Mouse (Mus musculus) ES-Bruce4 (cell line): Measurements from ENCODE around the gene Cd83. TPM values are rescaled to one million over a fixed set of nuclear protein-coding genes. Genes with fewer than 3 reads are reported as not detected.

Experiments
- H3K27ac ChIP-seq: 2 replicates; pipeline ENCODE4 v1.5.1; 2012; ENCODE audit warnings: low read length, inconsistent platforms; ENCODE audit not compliant: insufficient read depth
- H3K27me3 ChIP-seq: 2 replicates; pipeline ENCODE4 v1.6.1; 2012; ENCODE audit warnings: mild to moderate bottlenecking, low read length, inconsistent platforms; ENCODE audit not compliant: control insufficient read depth, poor library complexity, insufficient read depth, severe bottlenecking
- H3K36me3 ChIP-seq: 2 replicates; pipeline ENCODE4 v1.6.1; 2012; ENCODE audit warnings: inconsistent platforms, mild to moderate bottlenecking, low read length, moderate library complexity; ENCODE audit not compliant: control insufficient read depth, poor library complexity, insufficient read depth, severe bottlenecking
- H3K4me1 ChIP-seq: one replicate; pipeline ENCODE4 v1.8.1; 2011; ENCODE audit warnings: low read length; ENCODE audit not compliant: control insufficient read depth, insufficient read depth
- H3K4me3 ChIP-seq: 2 replicates; pipeline ENCODE4 v1.5.1; 2011; ENCODE audit warnings: low read depth, mild to moderate bottlenecking, low read length
- H3K9ac ChIP-seq: 2 replicates; pipeline ENCODE4 v1.6.1; 2012; ENCODE audit warnings: low read depth, mild to moderate bottlenecking, inconsistent platforms; ENCODE audit not compliant: poor library complexity, severe bottlenecking
- H3K9me3 ChIP-seq: replicated peaks from 2 replicates; pipeline ENCODE4 v1.6.1; 2012; ENCODE audit warnings: mild to moderate bottlenecking, low read length, inconsistent platforms; ENCODE audit not compliant: control insufficient read depth, poor library complexity, insufficient read depth, severe bottlenecking
- CTCF ChIP-seq: IDR thresholded peaks from one replicate; pipeline ENCODE4 v1.8.1; 2011; ENCODE audit warnings: low read depth, low read length
- EP300 ChIP-seq: IDR thresholded peaks from 2 replicates; pipeline ENCODE4 v1.6.1; 2011; ENCODE audit warnings: low read depth, low read length; ENCODE audit not compliant: insufficient read depth
- POLR2A ChIP-seq: IDR thresholded peaks from one replicate; pipeline ENCODE4 v1.8.1; 2011; ENCODE audit warnings: low read length; ENCODE audit not compliant: insufficient read depth
- polyA plus RNA-seq: library from polyadenylated mRNA; stranded (reverse); fragments of >200 nt; gene quantifications from 2 replicates; pipeline ENCODE4 v1.2.4, GENCODE M21; 2011; ENCODE audit warnings: low read depth; ENCODE audit not compliant: missing spikeins, insufficient read depth, insufficient read length

The Cd83 gene
- polyA plus RNA-seq, 1 experiment: 0.46 TPM

- H3K36me3 ChIP-seq: no peaks in the 10 kb centered on the region
- no peak overlapping the region for H3K9ac ChIP-seq
- no peak overlapping the region for H3K27ac ChIP-seq
- H3K4me1 ChIP-seq: no peaks in the 10 kb centered on the region
- no peaks in the 10 kb centered on the region for H3K27me3 ChIP-seq
- H3K9me3 ChIP-seq: no peaks in the 10 kb centered on the region
- no peak overlapping the region for H3K4me3 ChIP-seq
- no peak for TF ChIP-seq POLR2A
- no peak for TF ChIP-seq EP300
- TF ChIP-seq CTCF: no peak
Measured at GRCm38 (mm10) chr13:43773020-43773419, 11.6 kb upstream of the Cd83 start.

GRCm38 (mm10) chr13:43773965-43774566 lies 10.5 kb upstream of the Cd83 start:
- TF ChIP-seq CTCF (no peak), POLR2A (no peak), EP300 (no peak)
- Histone ChIP-seq H3K36me3 (no peaks in the 10 kb centered on the region), H3K9ac (no peak overlapping the region), H3K27me3 (no peaks in the 10 kb centered on the region), H3K9me3 (no peaks in the 10 kb centered on the region), H3K4me3 (no peak overlapping the region), H3K4me1 (no peaks in the 10 kb centered on the region), H3K27ac (no peak overlapping the region)

GRCm38 (mm10) chr13:43774605-43775426 lies 9.8 kb upstream of the Cd83 start:
- Histone ChIP-seq H3K9ac (no peak overlapping the region), H3K4me1 (no peaks in the 10 kb centered on the region), H3K4me3 (no peak overlapping the region), H3K27me3 (no peaks in the 10 kb centered on the region), H3K27ac (no peak overlapping the region), H3K9me3 (no peaks in the 10 kb centered on the region), H3K36me3 (no peaks in the 10 kb centered on the region)
- TF ChIP-seq EP300 (no peak), POLR2A (no peak), CTCF (no peak)

- no peaks in the 10 kb centered on the region for H3K4me1 ChIP-seq
- TF ChIP-seq EP300 (no peak), POLR2A (no peak), CTCF (no peak)
- no peaks in the 10 kb centered on the region for H3K27me3 ChIP-seq
- H3K9ac ChIP-seq: no peak overlapping the region
- no peaks in the 10 kb centered on the region for H3K9me3 ChIP-seq
- no peaks in the 10 kb centered on the region for H3K36me3 ChIP-seq
- no peak overlapping the region for H3K4me3 ChIP-seq
- H3K27ac ChIP-seq: no peak overlapping the region
Measured at GRCm38 (mm10) chr13:43775427-43775733, 9.2 kb upstream of the Cd83 start.

- no peaks in the 10 kb centered on the region for H3K27me3 ChIP-seq
- no peak overlapping the region for H3K27ac ChIP-seq
- H3K9me3 ChIP-seq: no peaks in the 10 kb centered on the region
Measured at GRCm38 (mm10) chr13:43777321-43778002, 7.1 kb upstream of the Cd83 start.

More at GRCm38 (mm10) chr13:43777321-43778002, 7.1 kb upstream of the Cd83 start:
- Histone ChIP-seq H3K9ac (no peak overlapping the region), H3K4me1 (no peaks in the 10 kb centered on the region), H3K4me3 (no peak overlapping the region), H3K36me3 (no peaks in the 10 kb centered on the region)
- TF ChIP-seq CTCF (no peak), POLR2A (no peak), EP300 (no peak)
